Mouse (Mus musculus) heart, adult 11 months (tissue): ENCODE measurements around the gene Dapp1.
A peak's percentile ranks its signal among the peaks of the same experiment; 100 is the strongest.
"Not testable (repeated sequence)": the region's sequence is repeated elsewhere in the genome, so short reads cannot be mapped to it uniquely, and the experiment has no call there.

Experiments used
- DNase-seq: peaks from one replicate; pipeline ENCODE4 v3.0.0; 2022

Dapp1 gene

GRCm38 (mm10) chr3:137918172-137918931, 63.0 kb downstream of the Dapp1 start, which contains the start of gene Lamtor3:
Gene Lamtor3, plus strand, starts transcription at chr3:137918506.
- peak; percentile 99 for DNase-seq

GRCm38 (mm10) chr3:137917694-137918171, 63.6 kb downstream of the Dapp1 start:
- peak; percentile 76 for DNase-seq

DNA sequence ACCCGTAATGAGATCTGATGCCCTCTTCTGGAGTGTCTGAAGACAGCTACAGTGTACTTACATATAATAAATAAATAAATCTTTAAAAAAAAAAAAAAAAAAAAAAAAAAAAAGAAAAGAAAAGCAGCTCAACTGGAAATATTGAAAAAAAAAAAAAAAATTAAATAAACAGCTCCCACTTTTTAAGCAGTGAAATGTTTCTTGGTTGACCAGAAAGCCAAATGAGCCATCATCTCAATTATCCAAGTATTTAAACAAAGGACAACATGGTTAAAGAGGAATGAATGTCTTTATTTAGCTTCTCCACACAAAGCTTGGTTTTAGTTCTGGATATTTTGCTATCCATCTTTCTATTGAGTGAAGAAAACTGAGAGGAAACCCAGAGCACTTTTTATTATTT, 66.8 kb downstream of the Dapp1 start:
- not testable (repeated sequence) for DNase-seq

DNA sequence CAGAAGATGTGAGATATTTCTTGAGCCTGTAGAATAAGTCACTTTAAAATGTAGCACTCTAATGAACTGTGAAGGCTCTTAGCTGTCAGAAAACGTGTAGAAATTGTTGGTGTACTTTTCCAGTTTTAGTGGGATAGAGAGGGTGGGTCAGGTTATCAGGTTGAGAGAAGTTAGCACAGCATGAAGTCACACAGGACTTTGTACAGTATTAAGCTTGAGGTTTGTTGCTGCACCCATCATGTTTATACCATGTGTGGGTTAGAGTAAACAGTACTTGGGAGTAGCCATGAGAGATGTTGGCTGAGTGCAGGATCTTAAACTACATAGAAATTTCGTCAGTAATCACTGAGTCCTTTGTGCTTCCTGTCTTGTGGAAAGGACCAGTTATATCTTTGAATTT, 68.3 kb downstream of the Dapp1 start:
- DNase-seq = no peak

GRCm38 (mm10) chr3:137900149-137900548, 81.2 kb downstream of the Dapp1 start:
- peak; percentile 25 for DNase-seq

GRCm38 (mm10) chr3:137897685-137898084, 83.7 kb downstream of the Dapp1 start:
- no peak for DNase-seq

- DNase-seq = peak; percentile 79
Observed at GRCm38 (mm10) chr3:137896867-137897266, 84.5 kb downstream of the Dapp1 start.

DNA sequence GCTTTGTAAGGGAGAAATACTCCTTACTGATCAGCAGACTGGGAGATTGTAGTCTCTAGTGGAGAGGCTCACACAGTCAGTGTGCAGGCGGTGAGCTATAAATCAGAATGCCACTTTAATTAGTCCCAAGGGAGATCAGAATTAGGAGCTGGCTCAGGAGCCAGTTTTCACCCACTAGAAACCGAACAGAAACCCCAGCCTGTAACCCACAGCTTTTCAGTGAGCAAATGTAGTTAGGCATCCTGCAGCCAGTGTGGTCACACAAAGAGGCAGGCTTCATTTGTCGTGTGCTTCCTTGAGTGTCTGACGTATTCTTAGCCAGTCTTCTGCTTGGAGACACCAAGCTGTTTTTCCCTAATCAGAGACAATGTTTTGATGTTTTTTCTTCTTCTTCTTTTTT, 85.0 kb downstream of the Dapp1 start:
- peak; percentile 61 for DNase-seq

DNA sequence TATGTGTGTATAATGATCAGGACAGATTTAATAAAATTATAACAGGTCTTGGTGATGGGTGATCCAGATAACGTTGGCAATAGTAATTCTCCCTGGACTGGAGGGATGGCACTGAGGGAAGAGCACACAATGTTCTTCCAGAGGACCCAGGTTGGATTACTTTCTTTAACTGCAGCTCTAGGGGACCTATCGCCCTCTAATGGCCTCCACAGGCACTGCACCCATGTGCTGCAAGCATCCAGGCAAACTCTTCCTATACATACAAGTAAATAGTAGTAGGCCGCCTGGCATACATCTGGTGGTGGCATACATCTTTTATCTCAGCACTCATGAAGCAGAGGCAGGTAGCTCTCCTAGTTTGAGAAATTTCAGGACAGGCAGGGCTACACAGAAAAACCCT, 86.1 kb downstream of the Dapp1 start:
- DNase-seq = peak; percentile 46

GRCm38 (mm10) chr3:137893789-137894188, 87.6 kb downstream of the Dapp1 start:
- peak; percentile 27 for DNase-seq

DNA sequence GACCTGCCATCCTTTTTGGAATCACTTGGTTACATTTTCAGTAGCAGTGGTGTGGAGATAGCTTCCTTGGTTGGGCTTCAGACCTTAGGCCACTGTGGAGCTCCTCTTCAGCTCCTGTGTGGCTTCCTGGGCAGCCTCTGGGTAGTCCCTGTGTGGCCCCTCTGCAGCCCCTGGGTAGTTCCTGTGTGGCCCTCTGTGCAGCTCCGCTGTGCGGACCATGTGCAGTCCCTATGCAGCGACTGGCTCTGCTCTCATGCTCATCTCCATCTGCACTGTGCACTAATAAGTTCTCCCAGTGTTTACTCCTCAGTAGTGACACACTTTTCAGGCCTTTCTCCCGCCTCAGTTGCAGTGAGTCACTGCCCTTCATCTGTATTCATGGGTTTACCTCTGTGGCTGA, 89.2 kb downstream of the Dapp1 start:
- peak; percentile 25 for DNase-seq

DNA sequence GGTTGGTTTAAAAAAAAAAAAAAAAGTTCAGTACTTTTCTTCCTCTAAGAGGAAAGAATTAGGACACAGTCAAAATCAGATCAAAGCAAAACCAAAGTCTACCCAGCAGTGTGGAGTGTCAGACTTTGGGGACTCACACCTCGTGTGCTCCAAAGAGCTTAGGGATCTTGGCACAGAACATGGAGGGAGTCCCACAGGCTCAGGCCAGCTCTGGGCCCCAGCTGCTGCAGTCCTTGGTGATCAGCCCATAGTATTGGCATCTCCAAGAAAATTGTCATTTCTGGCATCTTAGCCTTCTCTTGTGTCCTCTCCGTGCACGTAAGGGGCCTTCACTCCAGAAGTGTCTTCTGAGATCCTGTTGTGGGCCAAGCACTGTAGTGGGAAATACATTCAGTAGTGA, 90.3 kb downstream of the Dapp1 start:
- peak; percentile 84 for DNase-seq

- peak; percentile 9 for DNase-seq
Observed at GRCm38 (mm10) chr3:137887961-137888360, 93.4 kb downstream of the Dapp1 start.

GRCm38 (mm10) chr3:137881093-137881492, 100.3 kb downstream of the Dapp1 start:
- DNase-seq = peak; percentile 64
